Mouse (Mus musculus) brain, embryonic 14.5 days (tissue): ENCODE measurements around the gene Ctbp2.

Source experiments
- CTCF ChIP-seq: fragments of 200-500 bp; IDR thresholded peaks from 2 replicates; pipeline ENCODE4 v1.5.1; 2012; ENCODE audit warnings: inconsistent platforms, mild to moderate bottlenecking, moderate library complexity, borderline replicate concordance; ENCODE audit not compliant: insufficient read depth, insufficient read length; ENCODE audit errors: extremely low read depth
- POLR2A ChIP-seq: fragments of 200-500 bp; IDR thresholded peaks from 2 replicates; pipeline ENCODE4 v1.6.1; 2012; ENCODE audit warnings: mild to moderate bottlenecking, inconsistent platforms, borderline replicate concordance; ENCODE audit not compliant: poor library complexity, insufficient read depth, insufficient read length, severe bottlenecking; ENCODE audit errors: extremely low read depth

GRCm38 (mm10) chr7:133050681-133051080, 73.5 kb downstream of the Ctbp2 start:
- TF ChIP-seq CTCF (no peak), POLR2A (no peak)
